Mouse (Mus musculus) lung, postnatal 0 days (tissue): ENCODE results near the gene Nudcd2.

Experiments used
- CTCF ChIP-seq: IDR thresholded peaks from 2 replicates; pipeline ENCODE4 v1.5.1; 2016; ENCODE audit warnings: antibody characterized with exemption, mild to moderate bottlenecking
- EP300 ChIP-seq: IDR thresholded peaks from 2 replicates; pipeline ENCODE4 v1.6.1; 2016; ENCODE audit warnings: antibody characterized with exemption, mild to moderate bottlenecking, control low read depth

GRCm38 (mm10) chr11:40734251-40734752 is 835 bp downstream of the Nudcd2 start:
- TF ChIP-seq CTCF (no peak), EP300 (no peak)
